Mouse (Mus musculus): ENCODE results near the gene Meis2. TPM values are rescaled to one million over a fixed set of nuclear protein-coding genes. Genes with fewer than 3 reads are reported as not detected.

The Meis2 gene
- not detected in 4 replicates for total RNA-seq (2023; ENCODE audit: inconsistent age)

GRCm38 (mm10) chr2:116065570-116066005, at the start of gene Meis2:
Gene Meis2, minus strand, starts transcription at chr2:116065839.

